Comparison of ENCODE assay signal across 25 mouse cellular contexts in the genomic region with DNA sequence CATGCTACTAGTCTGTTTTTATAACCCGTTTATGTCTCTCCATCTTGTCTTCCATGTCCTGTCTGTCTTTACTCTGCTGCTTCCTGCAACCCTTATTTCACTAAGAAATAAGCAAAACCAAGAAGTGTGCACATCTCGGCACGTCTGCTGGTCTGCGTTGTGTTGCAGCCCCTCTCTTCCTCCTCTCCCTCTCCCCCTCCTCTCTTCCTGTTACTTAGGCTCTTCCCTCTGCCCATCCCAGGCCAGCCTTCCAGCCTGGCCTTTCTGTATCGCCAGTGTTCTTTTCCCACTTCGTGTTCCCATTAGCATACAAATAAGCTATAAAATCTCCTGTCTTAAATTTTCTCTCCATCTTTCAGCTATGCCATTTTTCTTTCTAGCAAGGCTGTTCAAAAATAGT. TPM values are rescaled to one million over a fixed set of nuclear protein-coding genes. Genes with fewer than 3 reads are reported as not detected.
A peak's percentile ranks its signal among the peaks of the same experiment; 100 is the strongest.
DNase-seq lines count a peak whose midpoint lies in the region; ATAC-seq lines count a peak whose summit lies in the region.
"Had no signal": no experiment of that assay in that cellular context is flagged by ENCODE, and none has a peak within 500 bp of the region (broad histone marks: within the 10 kb centered on the region; RNA-seq: fewer than 3 reads in every experiment).

No protein-coding gene starts in this region.

- no peaks in the 10 kb centered on the region for H3K9me3 ChIP-seq in hindbrain, embryonic 15.5 days
- no peaks in the 10 kb centered on the region for H3K9me3 ChIP-seq in hindbrain, embryonic 10.5 days
- no peaks in the 10 kb centered on the region for H3K9me3 ChIP-seq in kidney, embryonic 16.5 days (ENCODE audit: low read length)
- no peaks in the 10 kb centered on the region for H3K9me3 ChIP-seq in neural tube, embryonic 13.5 days
- no peaks in the 10 kb centered on the region for H3K9me3 ChIP-seq in neural tube, embryonic 15.5 days (replicated peaks)
- H3K9me3 ChIP-seq: forebrain, embryonic 12.5 days; heart, embryonic 13.5 days had no signal

- no peak for DNase-seq in hindbrain, embryonic 10.5 days (ENCODE audit: low spot score)
- no peak for DNase-seq in kidney, postnatal 36 days
- DNase-seq in neural tube, embryonic 10.5 days (ENCODE audit: extremely low spot score, low spot score) = no peak
- DNase-seq: adrenal gland, postnatal 14 days; cerebellum, adult 18-20 months; cerebellum, postnatal 14 days; gastrocnemius, postnatal 10 days; heart, postnatal 10 days; kidney, adult 11 months; kidney, postnatal 10 days; liver; lung, adult 2 months; lung, postnatal 10 days; thymus, adult 2 months; thymus, postnatal 36 days had no signal

- no peak for ATAC-seq in hindbrain, embryonic 15.5 days (ENCODE audit: low FRiP score, low read depth)
- ATAC-seq in kidney, embryonic 16.5 days (ENCODE audit: low FRiP score, low TSS enrichment) = no peak
- peak; percentile 41; the same call in 1 of the 2 replicates for ATAC-seq in neural tube, embryonic 13.5 days (ENCODE audit: low read depth)
- ATAC-seq in neural tube, embryonic 15.5 days (ENCODE audit: low FRiP score) = no peak
- no peak for ATAC-seq in cerebellum, adult (ENCODE audit: insufficient number of reproducible peaks, low FRiP score, low TSS enrichment)

- H3K36me3 ChIP-seq in hindbrain, embryonic 15.5 days = no peaks in the 10 kb centered on the region
- H3K36me3 ChIP-seq in hindbrain, embryonic 10.5 days = peaks cover 24% of the 10 kb centered on the region
- peaks cover 14% of the 10 kb centered on the region for H3K36me3 ChIP-seq in kidney, embryonic 16.5 days (ENCODE audit: insufficient read depth, low read length)
- H3K36me3 ChIP-seq in neural tube, embryonic 13.5 days = no peaks in the 10 kb centered on the region
- H3K36me3 ChIP-seq in neural tube, embryonic 15.5 days = 0 out of 2 replicates have a peak, but pooled peaks cover under 1% of the 10 kb centered on the region
- H3K36me3 ChIP-seq: forebrain, embryonic 12.5 days had no signal

- H3K27ac ChIP-seq in hindbrain, embryonic 15.5 days (replicated peaks) = 0 out of 2 replicates have a peak overlapping the region, but pooled peaks have one; percentile 0
- no peak overlapping the region for H3K27ac ChIP-seq in hindbrain, embryonic 10.5 days
- H3K27ac ChIP-seq in kidney, embryonic 16.5 days (ENCODE audit: low read length) = no peak overlapping the region
- peak overlapping the region; percentile 46; the same call in 1 of the 2 replicates for H3K27ac ChIP-seq in neural tube, embryonic 13.5 days (replicated peaks)
- peak overlapping the region; percentile 37; the same call in 1 of the 2 replicates for H3K27ac ChIP-seq in neural tube, embryonic 15.5 days (replicated peaks)
- H3K27ac ChIP-seq: forebrain, embryonic 12.5 days; heart, embryonic 13.5 days; liver, embryonic 14.5 days; macrophage had no signal

- peaks cover 5% of the 10 kb centered on the region; the same call in 1 of the 2 replicates for H3K4me1 ChIP-seq in hindbrain, embryonic 15.5 days (replicated peaks)
- H3K4me1 ChIP-seq in hindbrain, embryonic 10.5 days (replicated peaks) = no peaks in the 10 kb centered on the region; the same call in 1 of the 2 replicates
- no peaks in the 10 kb centered on the region for H3K4me1 ChIP-seq in kidney, embryonic 16.5 days (ENCODE audit: insufficient read depth, low read length)
- peaks cover 7% of the 10 kb centered on the region for H3K4me1 ChIP-seq in neural tube, embryonic 13.5 days (replicated peaks)
- H3K4me1 ChIP-seq in neural tube, embryonic 15.5 days = peaks cover 4% of the 10 kb centered on the region; the same call in 1 of the 2 replicates
- H3K4me1 ChIP-seq: heart, embryonic 13.5 days had no signal

- H3K4me3 ChIP-seq in hindbrain, embryonic 15.5 days = no peak overlapping the region
- H3K4me3 ChIP-seq in hindbrain, embryonic 10.5 days = no peak overlapping the region
- no peak overlapping the region for H3K4me3 ChIP-seq in kidney, embryonic 16.5 days (ENCODE audit: low read length)
- H3K4me3 ChIP-seq in neural tube, embryonic 13.5 days = no peak overlapping the region
- no peak overlapping the region for H3K4me3 ChIP-seq in neural tube, embryonic 15.5 days (replicated peaks)
- H3K4me3 ChIP-seq: erythroblast, embryonic 14.5 days; forebrain, embryonic 12.5 days; heart, embryonic 13.5 days had no signal

- no peak overlapping the region for H3K9ac ChIP-seq in hindbrain, embryonic 15.5 days
- H3K9ac ChIP-seq in kidney, embryonic 16.5 days (replicated peaks; ENCODE audit: low read length) = no peak overlapping the region
- H3K9ac ChIP-seq in neural tube, embryonic 13.5 days = no peak overlapping the region
- H3K9ac ChIP-seq in neural tube, embryonic 15.5 days (replicated peaks) = no peak overlapping the region
- H3K9ac ChIP-seq: forebrain, embryonic 12.5 days; heart, embryonic 13.5 days; liver, embryonic 14.5 days had no signal

- WGBS in hindbrain, embryonic 15.5 days = 44% methylated on average over 6 of the region's 6 CpGs
- WGBS in hindbrain, embryonic 10.5 days = 61% methylated on average over 6 of the region's 6 CpGs
- 34% methylated on average over 6 of the region's 6 CpGs for WGBS in kidney, embryonic 16.5 days
- WGBS in neural tube, embryonic 13.5 days = 31% methylated on average over 6 of the region's 6 CpGs
- WGBS in neural tube, embryonic 15.5 days = 24% methylated on average over 6 of the region's 6 CpGs

- H3K4me2 ChIP-seq in hindbrain, embryonic 15.5 days = no peak overlapping the region
- H3K4me2 ChIP-seq in kidney, embryonic 16.5 days (replicated peaks; ENCODE audit: low read depth, low read length) = 0 out of 2 replicates have a peak overlapping the region, but pooled peaks have one; percentile 16
- no peak overlapping the region for H3K4me2 ChIP-seq in neural tube, embryonic 13.5 days
- peak overlapping the region; percentile 17 for H3K4me2 ChIP-seq in neural tube, embryonic 15.5 days
- H3K4me2 ChIP-seq: forebrain, embryonic 12.5 days; heart, embryonic 13.5 days had no signal

- no peaks in the 10 kb centered on the region for H3K27me3 ChIP-seq in hindbrain, embryonic 15.5 days
- H3K27me3 ChIP-seq in hindbrain, embryonic 10.5 days (ENCODE audit: insufficient read depth, poor library complexity, severe bottlenecking) = no peaks in the 10 kb centered on the region
- H3K27me3 ChIP-seq in kidney, embryonic 16.5 days (ENCODE audit: insufficient read depth, low read length) = no peaks in the 10 kb centered on the region
- H3K27me3 ChIP-seq in neural tube, embryonic 13.5 days = no peaks in the 10 kb centered on the region
- no peaks in the 10 kb centered on the region for H3K27me3 ChIP-seq in neural tube, embryonic 15.5 days (replicated peaks)
- H3K27me3 ChIP-seq: forebrain, embryonic 12.5 days had no signal

RNA-seq across cellular contexts. Expression of a gene that starts 21.9 kb away (rescaled TPM):
- polyA plus RNA-seq in hindbrain, embryonic 15.5 days (2015; fragmentation: Nextera tagmentation; extraction: Ambion mirVana) = 19.6 and 20.6 TPM in 2 replicates
- polyA plus RNA-seq in hindbrain, embryonic 10.5 days (2016; fragmentation: Nextera tagmentation; extraction: Ambion mirVana) = 26.4 and 31.2 TPM in 2 replicates
- 59.8 and 60.3 TPM in 2 replicates for polyA plus RNA-seq in kidney, embryonic 16.5 days (2015; fragmentation: Nextera tagmentation; extraction: Ambion mirVana)
- 16.3 and 21.1 TPM in 2 replicates for polyA plus RNA-seq in neural tube, embryonic 13.5 days (2015; fragmentation: Nextera tagmentation; extraction: Ambion mirVana)
- 21.8 and 27.4 TPM in 2 replicates for polyA plus RNA-seq in neural tube, embryonic 15.5 days (2015; fragmentation: Nextera tagmentation; extraction: Ambion mirVana)

Comparison
In these comparisons a context has a peak if more than half of its experiments do, and no peak if none do; other contexts are left out.
1. H3K27ac ChIP-seq: peak in hindbrain, embryonic 15.5 days (single experiment), neural tube, embryonic 13.5 days (single experiment) and neural tube, embryonic 15.5 days (single experiment); none in hindbrain, embryonic 10.5 days (single experiment) and kidney, embryonic 16.5 days (single experiment).
2. H3K4me2 ChIP-seq: peak in kidney, embryonic 16.5 days (single experiment) and neural tube, embryonic 15.5 days (single experiment); none in hindbrain, embryonic 15.5 days (single experiment) and neural tube, embryonic 13.5 days (single experiment).